Mouse (Mus musculus): ENCODE data around the gene Lrrc4c.
A peak's percentile ranks its signal among the peaks of the same experiment; 100 is the strongest.

Lrrc4c gene

DNA sequence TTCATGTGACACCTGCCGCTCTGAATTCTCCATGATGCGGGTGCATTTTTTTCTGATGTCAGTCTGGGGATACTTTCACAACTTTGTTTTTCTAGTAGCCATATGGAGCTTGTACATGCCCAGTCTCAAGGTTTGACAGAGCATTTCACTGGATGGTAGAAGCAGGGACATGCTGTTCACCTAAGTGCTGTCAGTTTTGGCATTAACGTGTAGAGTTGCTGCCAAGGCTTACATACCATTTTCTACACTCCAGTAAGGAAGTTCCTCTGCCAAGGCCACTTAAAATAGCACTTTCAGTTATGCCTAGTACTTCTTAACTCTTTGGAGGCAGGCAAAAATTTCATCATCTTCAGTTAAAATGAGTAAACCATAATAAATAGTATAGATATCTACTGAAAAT is 915.0 kb downstream of the Lrrc4c start:
- peak; percentile 97 for DNase-seq (ENCODE audit: low read depth, low spot score)

DNA sequence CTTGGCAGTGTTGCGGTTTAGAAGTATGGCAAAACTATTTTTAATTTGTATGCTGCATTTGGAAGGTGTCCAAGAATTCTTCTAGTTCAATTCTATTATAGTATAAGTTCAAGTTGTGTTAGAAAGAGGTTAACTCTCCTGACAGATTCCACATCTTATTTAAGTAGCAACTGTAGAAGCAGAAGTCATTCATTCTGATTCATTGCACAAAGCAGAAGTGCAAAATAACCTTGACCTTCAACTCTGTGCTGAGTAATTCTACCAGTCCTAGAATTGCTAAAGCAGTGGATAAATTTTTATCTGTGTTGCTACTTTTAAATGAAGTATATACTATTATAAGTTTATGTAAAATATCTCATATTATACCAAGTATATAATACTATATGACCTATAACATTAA is 916.1 kb downstream of the Lrrc4c start:
- DNase-seq (ENCODE audit: low read depth, low spot score) = peak; percentile 9

DNA sequence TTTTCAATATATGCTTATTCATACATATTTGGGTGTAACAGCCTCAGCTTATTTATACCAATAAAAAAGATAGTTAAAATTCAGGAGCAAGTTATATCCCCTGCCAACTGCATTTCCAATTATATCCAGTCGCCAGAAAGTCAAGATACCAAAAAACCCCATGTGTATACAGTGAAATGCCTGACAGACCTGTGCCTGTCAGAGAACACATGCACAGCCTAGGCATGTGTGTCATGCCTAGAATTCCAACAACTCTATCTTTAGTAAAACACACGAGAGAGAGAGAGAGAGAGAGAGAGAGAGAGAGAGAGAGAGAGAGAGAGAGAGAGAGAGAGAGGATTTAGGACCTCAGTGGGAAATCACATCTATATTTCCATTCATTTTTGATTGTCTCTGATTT is 956.7 kb downstream of the Lrrc4c start:
- DNase-seq (ENCODE audit: low read depth, low spot score) = no peak

DNA sequence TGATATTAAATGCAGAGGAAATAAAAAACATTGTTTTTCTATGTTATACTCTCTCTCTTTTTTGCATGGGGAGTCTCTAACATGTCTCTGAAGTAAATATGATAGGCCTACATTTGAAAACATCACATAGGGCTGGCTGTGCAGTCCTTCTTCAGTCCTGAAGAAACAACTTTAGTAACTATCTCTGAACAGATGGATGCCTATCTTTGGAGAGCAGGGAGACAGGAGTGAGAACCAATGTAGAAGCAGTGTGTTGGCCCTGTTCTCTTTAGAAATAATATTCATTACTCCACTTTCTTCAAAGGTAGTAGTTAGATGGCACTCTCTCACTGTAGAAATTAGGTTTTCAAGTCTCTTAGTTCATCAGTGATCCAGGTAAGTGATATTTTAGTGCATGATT is 967.0 kb downstream of the Lrrc4c start:
- DNase-seq (ENCODE audit: low read depth, low spot score) = peak; percentile 44

DNA sequence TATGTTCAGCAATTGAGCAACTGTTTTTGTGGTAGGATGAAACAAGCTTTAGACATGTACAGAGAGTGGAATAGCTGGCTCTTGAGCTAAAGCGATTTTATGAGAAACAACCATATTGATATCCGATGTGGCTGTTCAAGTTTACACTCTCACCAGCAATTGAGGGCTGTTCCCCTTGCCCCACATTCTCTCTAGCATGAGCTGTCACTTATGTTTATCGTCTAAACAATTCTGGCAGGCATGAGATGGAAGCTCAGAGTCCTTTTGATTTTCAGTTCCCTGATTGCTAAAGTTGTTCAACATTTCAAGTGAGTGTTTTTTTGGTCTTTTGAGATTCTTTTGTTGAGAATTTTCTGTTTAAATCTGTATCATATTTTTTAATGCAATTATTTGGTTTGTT is 976.2 kb downstream of the Lrrc4c start:
- DNase-seq (ENCODE audit: low read depth, low spot score) = no peak

DNA sequence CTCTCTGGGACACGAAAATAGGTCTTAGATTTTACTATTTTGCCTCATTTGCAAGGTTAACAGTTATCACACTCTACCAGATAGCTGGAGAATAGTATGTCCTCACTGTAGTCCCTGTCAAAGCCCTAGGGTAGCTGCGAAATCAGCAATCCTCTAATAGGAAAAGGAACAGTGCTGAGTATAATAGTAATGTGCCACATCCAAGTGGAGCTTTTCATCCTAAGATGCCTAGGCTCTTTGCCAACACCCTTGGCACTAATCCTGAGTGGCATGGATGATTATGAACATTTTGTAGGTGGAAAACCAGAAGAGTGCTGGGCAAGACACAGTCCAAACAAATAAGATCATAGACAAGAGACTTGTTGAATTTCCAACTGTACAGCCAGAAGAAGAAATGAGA is 981.7 kb downstream of the Lrrc4c start:
- DNase-seq (ENCODE audit: low read depth, low spot score) = peak; percentile 89

DNA sequence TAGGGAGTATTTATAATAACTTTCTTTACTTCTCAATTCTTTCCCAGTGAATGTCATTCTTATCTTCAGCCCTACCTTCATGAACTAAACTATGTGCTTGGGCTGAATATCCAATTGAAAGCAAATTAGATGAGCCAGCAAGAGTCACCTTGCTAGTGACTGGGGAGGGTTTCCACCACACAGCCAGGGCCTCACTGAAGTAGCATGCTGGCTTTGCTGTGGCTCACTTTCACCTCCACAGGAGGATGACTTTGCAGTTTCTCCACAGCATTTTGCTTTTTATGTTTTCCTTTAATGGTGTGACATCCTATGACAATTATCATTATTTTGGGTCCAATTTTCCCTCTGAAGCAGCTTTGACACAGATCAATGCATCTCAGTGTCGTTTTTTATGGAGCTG is 1000.0 kb downstream of the Lrrc4c start:
- DNase-seq (ENCODE audit: low read depth, low spot score) = peak; percentile 15

DNA sequence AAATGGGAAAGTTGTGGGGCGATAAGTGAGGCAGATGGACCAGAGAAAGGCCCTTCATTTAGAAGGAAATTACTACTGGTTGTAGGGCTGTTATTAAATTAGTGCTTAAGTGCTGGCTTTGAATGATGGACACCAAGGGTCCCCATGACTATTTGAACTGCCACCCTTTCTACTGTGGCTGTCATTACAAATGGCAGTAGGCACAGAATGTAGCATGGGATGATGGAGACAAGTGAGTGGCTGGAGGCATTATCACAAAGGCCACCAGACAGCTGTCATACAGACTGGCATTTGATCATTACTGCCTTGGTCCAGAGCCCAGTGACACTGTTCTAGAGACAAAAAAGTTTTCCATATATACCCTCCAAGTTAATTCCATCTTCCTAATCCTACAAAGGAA is 1000.6 kb downstream of the Lrrc4c start:
- DNase-seq (ENCODE audit: low read depth, low spot score) = no peak

DNA sequence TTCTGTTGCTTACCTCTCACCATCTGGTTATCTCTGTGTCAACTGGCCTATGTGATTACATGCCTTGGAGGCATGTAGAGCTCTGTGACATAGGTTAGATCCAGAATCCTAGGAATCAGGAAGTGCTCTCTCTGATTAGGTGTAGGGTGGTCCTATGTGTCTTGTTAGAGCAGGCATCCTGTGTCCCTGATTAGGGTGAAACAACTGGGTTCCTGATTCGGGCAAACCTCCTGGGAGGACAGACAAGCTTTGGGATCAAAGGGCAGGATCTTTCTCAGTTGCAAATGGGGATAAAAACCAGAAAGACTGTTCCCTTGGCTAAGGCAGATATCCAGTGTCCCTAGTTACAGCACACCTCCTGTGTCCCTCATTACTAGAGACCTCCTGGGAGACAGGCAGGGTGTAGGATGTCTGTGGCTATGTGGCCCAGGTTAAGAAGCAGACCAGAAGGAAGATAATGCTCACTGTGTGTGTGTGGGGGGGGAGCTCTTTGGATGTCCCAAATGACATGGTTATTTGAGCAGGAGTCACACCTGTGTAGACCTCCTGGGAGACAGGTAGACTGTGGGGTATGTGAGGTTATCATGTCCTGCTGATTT is 1014.2 kb downstream of the Lrrc4c start:
- no peak for DNase-seq (ENCODE audit: low read depth, low spot score)

DNA sequence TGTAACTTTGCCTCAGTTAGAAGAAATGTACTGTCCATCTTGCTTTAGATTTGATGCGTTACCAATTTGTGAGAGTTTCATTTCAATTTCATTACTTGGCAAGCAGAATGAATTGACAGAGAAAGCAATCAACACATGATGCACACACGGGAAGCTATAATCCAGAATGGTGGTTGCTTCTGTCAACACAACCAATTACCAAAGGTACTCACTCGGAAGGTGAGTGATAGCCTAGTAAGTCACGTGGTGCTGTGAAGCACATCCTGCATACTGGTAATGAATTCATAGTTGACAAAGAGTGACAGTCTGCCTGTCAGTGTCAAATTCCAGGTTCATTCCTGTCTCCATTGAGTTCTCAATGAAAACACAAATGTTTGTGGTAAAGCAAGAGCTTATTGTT is 1021.7 kb downstream of the Lrrc4c start:
- DNase-seq (ENCODE audit: low read depth, low spot score) = no peak

DNA sequence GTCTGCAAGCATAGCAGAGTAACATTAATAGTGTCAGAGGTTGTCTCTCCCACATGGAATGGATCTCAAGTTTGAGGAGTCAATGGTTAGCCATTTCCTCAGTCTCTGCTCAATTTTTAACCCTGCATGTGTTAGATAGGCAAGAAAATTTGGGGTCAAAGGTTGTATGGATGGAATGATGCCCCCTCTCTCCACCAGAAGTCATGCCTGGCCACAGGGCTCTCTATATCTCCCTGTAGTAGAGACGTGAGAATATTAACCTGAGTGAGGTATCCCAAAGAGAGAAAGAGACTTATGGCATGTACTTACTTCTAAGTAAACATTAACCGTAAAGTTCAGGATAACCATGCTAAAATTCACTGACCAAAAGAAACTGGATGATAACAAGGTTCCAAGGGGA is 1043.3 kb downstream of the Lrrc4c start:
- DNase-seq (ENCODE audit: low read depth, low spot score) = no peak

DNA sequence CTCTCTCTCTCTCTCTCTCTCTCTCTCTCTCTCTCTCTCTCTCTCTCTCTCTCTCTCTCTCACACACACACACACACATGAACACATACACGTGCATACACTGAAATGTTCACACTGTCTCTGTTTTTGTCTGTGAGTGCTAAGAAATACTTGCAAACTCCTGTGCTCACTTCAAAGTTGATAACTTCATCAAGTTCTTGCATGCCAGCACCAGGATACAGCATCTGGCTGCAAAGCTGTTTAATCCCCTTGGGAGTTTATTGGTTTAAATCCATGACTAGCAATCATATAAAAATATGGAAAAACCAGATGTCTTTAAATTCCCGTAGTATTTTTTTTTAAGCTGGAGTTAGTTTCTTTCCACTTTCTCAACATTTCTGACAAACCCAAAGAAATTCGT is 1052.0 kb downstream of the Lrrc4c start:
- DNase-seq (ENCODE audit: low read depth, low spot score) = peak; percentile 44

DNA sequence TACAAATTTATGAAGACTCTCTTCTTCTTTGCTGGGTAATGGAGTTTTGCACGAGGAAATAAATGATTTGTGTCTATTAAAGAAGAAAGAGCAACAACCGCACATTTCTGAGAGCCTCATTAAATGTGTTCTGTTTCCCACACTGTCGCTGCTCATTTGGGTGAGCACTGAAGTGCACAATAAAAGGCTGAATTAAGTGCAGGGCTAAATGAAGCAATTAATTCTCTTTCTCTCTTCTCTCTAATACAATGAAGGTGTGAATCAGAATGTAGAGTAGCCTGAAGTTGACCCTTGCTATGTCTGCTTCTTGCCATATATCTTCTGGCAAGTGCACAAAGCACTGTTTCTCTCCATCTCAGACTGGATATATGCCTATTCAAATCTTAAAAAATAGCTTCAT is 1073.5 kb downstream of the Lrrc4c start:
- no peak for DNase-seq (ENCODE audit: low read depth, low spot score)

DNA sequence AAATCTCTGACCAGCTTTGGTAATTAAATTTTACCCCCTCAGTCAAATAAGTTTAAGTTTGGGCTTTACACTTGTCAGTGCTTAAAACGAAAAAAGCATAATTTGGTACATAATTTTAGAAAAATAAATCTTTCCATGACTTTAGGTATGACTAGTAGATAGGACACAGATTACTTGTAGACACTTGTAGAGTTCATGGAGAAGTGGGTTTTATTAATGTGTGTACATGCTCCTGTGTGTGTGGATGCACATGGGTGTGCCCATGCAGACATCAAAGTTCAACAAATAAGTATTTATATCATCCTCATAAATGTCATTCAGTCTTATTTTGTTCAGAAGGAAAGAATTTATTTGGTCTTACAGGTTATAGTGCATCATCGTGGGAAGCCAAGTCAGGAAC is 1073.9 kb downstream of the Lrrc4c start:
- no peak for DNase-seq (ENCODE audit: low read depth, low spot score)

DNA sequence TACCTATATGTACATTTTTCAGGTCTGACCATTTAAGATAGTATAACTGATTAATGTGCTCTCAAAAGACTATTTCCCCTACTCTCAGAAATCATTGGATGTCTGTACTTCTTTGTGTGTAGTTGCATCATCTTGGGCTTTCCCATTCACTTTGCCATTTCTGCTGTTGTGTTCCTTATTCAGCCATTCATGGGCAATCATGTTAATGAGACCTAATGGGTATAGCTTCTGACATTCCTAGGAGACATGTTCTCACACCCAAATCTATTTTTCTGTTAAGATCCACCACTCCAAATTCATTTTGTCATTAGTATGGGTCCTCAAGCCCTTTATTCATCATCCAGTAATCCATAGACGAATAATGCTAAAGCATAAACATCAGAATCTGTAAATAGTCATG is 1095.1 kb downstream of the Lrrc4c start:
- no peak for DNase-seq (ENCODE audit: low read depth, low spot score)

DNA sequence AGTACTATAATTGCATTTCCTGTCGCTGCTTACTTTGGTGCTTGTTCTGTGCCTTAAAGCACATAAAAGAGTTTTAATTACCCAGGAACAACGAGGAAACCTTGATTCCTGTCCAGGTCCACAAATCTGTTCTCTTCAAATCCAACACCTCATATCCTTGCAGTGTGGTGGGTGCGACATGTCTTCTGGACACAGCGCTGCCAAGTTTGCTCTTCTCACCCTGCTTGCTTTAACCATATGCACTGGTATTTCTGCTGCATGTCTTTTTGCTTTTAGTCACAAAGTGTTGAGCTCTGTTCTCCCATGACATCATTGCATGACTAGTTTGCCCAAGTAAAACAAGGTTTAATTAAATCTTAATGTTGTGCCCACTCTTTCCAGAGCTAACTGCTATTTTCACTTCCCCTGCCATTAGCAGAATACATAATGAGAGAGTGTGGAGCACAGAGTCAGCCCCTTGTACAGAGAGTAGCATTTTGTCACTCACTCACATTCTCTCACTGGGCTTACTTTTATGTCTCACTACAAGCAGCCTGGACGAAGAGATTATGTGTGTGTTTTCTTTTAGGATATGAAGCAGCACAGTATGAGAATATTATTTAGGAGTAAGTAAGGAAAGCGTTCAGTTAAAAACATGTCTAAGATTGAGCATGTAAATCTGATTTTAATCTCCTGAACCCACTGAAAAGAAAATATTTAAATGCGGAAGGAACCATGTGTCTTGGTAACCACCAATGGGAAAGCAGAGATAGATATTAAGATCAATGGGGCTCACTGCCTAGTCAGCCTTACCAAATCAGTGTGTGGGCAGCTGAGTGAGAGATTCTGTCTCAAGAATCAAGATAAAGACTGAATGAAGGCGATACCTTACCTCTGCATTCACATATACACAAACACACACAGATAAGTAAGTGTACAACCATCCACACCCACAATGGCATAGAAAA is 1096.7 kb downstream of the Lrrc4c start:
- DNase-seq (ENCODE audit: low read depth, low spot score) = peak; percentile 88

DNA sequence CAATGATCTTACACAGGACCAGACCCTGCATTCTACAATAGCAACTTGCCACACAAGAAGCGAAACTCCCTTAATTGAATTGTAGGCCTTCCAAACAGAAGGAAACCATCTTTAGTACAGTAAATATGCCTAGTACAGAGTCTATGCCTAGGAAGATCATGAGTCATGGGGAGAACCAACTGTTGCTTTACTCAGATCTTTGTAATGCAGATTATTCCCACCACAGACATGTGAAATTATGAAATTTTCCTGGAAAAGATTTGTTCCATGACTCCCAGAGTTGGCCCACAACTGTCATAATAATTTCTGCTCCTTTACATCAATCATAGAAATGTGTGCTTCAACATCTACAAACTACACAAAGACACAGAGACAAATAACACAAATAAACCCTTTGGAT is 1116.2 kb downstream of the Lrrc4c start:
- DNase-seq (ENCODE audit: low read depth, low spot score) = peak; percentile 8

DNA sequence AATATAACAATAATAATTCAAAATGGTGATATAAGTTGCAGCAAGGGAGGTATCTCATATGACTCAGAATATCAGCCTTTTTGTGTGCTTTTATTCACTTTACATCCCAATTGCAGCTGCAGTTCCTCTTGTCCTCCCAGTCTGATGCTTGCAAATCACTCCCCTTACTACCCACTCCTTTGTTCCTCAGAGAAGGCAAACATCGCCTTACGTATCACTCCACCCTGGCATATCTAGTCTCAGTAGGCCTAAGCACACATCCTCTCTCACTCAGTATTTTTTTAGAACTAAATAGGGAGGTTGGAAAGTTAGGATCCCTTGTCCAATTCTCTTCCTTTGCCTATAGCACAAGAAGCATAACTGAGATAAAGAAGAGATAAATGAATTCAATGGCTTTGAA is 1117.6 kb downstream of the Lrrc4c start:
- peak; percentile 45 for DNase-seq (ENCODE audit: low read depth, low spot score)

DNA sequence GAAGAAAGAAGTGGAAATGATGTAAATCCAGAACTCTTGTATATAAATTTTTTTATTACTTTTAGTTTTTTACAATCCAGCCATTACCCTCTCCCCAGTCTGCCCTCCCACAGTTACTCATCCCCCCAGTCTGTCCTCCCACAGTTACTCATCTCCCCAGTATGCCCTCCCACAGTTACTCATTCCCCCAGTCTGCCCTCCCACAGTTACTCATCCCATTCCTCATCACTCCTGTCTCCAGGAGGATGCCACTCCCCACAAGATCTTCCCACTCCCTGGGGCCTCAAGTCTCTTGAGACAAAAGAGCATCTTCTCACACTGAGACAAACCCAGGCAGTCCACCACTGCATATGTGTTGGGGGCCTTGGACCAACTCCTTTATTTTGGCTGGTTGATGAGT is 1119.8 kb downstream of the Lrrc4c start:
- peak; percentile 41 for DNase-seq (ENCODE audit: low read depth, low spot score)

DNA sequence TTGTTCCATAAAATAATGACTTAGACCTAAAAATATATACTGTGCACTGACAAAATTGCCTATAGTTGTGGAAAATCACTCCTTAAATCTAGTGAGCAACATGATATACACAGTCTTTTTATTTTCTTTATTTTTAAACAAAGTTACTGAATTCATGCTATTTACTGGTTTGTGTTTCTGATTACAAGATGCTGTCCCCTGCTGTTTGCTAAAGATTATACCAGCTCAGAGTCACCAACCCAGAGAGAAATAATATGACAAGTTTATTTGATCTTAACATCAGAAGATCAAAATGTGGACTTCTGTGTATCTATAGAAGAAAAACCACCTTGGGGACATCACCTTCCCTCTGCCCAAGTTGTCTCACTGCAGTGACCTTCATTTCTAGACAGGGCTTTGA is 1145.6 kb downstream of the Lrrc4c start:
- DNase-seq (ENCODE audit: low read depth, low spot score) = no peak

DNA sequence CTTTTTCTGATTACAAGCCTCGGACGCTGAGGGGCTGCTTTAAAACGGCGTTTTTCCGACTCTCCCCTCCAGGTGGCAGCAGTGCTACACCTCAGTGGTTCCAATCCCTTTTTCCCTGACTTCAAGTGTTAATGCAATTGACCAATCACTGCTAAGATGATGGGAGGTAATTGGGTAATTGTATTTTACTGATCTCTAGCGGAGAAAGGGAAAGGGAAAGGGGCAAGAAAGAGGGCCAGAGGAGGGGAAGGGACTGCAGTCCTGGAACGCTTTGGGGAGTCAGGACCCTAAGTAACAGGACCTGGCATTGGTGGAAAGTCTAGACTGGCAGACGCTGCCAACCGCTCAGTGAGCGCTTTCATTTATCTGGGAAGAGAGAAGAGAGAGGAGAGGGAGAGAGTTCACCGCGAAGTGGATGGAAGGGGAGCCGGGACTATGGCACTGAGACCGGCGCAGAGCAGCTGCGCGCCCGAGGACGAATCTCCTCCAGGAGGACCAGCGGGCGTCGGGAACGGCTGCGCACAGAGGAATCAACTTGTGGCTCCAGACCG is 1148.3 kb downstream of the Lrrc4c start:
- peak; percentile 96 for DNase-seq (ENCODE audit: low read depth, low spot score)

DNA sequence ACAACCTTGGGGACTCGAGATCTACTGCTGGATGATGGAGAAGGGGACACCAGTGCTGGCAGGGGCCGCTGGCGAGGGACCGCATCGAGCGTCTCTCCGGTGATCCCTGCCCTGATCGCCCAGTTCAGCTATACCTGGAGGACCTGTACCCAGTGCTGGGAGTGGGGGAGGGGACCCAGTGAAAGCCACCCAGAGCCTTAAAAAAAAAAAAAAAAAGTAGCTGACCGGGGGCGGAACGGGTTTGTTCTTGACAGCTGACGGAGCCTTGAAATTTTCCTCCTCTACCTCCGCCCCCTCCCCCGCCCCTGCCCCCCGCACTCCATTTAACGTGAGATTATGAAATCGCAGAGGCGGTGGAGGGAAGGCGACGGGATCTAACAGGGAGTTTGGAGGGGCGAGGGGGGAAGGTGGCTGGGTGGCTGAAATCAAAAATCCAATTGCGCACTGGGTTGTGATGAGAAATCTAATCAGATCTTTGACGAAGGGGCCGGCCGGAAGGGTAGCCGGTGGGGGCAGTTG is 1149.1 kb downstream of the Lrrc4c start:
- peak; percentile 72 for DNase-seq (ENCODE audit: low read depth, low spot score)

DNA sequence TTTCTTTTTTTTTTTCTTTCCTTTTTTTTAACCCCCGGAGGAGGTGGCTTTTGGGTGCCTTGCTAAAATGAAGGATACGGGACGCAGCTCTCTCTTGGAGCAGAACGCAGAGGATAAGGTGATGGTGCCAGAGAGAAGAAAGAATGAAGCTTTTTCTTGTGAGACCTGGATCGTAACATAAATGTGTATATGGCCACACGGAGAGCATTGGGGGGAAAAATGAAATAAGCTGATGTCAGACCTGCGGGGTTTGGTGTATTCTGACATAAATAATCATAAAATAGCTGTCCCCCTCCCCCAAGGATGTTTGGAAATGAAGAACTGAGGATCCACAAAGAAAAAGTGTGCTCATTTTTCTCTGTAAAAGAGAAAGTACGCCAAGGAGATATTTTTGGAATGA is 1149.7 kb downstream of the Lrrc4c start:
- DNase-seq (ENCODE audit: low read depth, low spot score) = peak; percentile 47

Measured in brain, adult 2 months (tissue).